Mouse (Mus musculus) MEL-GATA-1-ER (cell line): Measurements from ENCODE around the gene Brd4.

Source experiments
- DNase-seq: peaks from one replicate; pipeline ENCODE4 v3.0.0-alpha.2; 2012; ENCODE audit warnings: low read depth; ENCODE audit errors: extremely low read depth

The Brd4 gene

GRCm38 (mm10) chr17:32281126-32281525 lies 3.4 kb downstream of the Brd4 start:
- no peak for DNase-seq

- DNase-seq, result peak; percentile 26
Observed at GRCm38 (mm10) chr17:32280575-32280974, 3.9 kb downstream of the Brd4 start.

- DNase-seq, result no peak
Observed at GRCm38 (mm10) chr17:32277201-32277600, 7.3 kb downstream of the Brd4 start.

GRCm38 (mm10) chr17:32275568-32275967 lies 9.0 kb downstream of the Brd4 start:
- DNase-seq, result no peak

- DNase-seq, result peak; percentile 52
Observed at GRCm38 (mm10) chr17:32269151-32269550, 15.4 kb downstream of the Brd4 start.

- no peak for DNase-seq
Observed at GRCm38 (mm10) chr17:32268540-32268960, 16.0 kb downstream of the Brd4 start.

GRCm38 (mm10) chr17:32268096-32268495 lies 16.4 kb downstream of the Brd4 start:
- no peak for DNase-seq

GRCm38 (mm10) chr17:32267617-32268016 lies 16.9 kb downstream of the Brd4 start:
- peak; percentile 62 for DNase-seq

- no peak for DNase-seq
Observed at GRCm38 (mm10) chr17:32263672-32264071, 20.9 kb downstream of the Brd4 start.

- no peak for DNase-seq
Observed at GRCm38 (mm10) chr17:32262831-32263559, 21.5 kb downstream of the Brd4 start.

GRCm38 (mm10) chr17:32258869-32259268 lies 25.7 kb downstream of the Brd4 start:
- no peak for DNase-seq

- no peak for DNase-seq
Observed at GRCm38 (mm10) chr17:32257944-32258343, 26.6 kb downstream of the Brd4 start.

GRCm38 (mm10) chr17:32257452-32257851 lies 27.1 kb downstream of the Brd4 start:
- no peak for DNase-seq

GRCm38 (mm10) chr17:32256896-32257295 lies 27.6 kb downstream of the Brd4 start:
- DNase-seq, result no peak

- DNase-seq, result no peak
Observed at GRCm38 (mm10) chr17:32253261-32253660, 31.3 kb downstream of the Brd4 start.

GRCm38 (mm10) chr17:32251827-32252470 lies 32.6 kb downstream of the Brd4 start:
- no peak for DNase-seq

- DNase-seq, result no peak
Observed at GRCm38 (mm10) chr17:32250066-32250465, 34.5 kb downstream of the Brd4 start.

GRCm38 (mm10) chr17:32248192-32248591 lies 36.3 kb downstream of the Brd4 start:
- DNase-seq, result no peak

- no peak for DNase-seq
Observed at GRCm38 (mm10) chr17:32247616-32248015, 36.9 kb downstream of the Brd4 start.

GRCm38 (mm10) chr17:32246117-32246516 lies 38.4 kb downstream of the Brd4 start:
- DNase-seq, result no peak

GRCm38 (mm10) chr17:32240881-32241531 lies 43.5 kb downstream of the Brd4 start:
- DNase-seq, result no peak

GRCm38 (mm10) chr17:32238589-32238988 lies 45.9 kb downstream of the Brd4 start:
- DNase-seq, result no peak
